Mouse (Mus musculus) c-Kit-negative CD71-positive TER-119-positive erythroid progenitor cells, embryonic 14.5 days (primary cell): ENCODE results near the gene Cfap43.

Experiments
- DNase-seq: peaks from one replicate; pipeline ENCODE4 v3.0.0-alpha.2; 2013; ENCODE audit warnings: low read depth, low spot score

Cfap43 gene

DNA sequence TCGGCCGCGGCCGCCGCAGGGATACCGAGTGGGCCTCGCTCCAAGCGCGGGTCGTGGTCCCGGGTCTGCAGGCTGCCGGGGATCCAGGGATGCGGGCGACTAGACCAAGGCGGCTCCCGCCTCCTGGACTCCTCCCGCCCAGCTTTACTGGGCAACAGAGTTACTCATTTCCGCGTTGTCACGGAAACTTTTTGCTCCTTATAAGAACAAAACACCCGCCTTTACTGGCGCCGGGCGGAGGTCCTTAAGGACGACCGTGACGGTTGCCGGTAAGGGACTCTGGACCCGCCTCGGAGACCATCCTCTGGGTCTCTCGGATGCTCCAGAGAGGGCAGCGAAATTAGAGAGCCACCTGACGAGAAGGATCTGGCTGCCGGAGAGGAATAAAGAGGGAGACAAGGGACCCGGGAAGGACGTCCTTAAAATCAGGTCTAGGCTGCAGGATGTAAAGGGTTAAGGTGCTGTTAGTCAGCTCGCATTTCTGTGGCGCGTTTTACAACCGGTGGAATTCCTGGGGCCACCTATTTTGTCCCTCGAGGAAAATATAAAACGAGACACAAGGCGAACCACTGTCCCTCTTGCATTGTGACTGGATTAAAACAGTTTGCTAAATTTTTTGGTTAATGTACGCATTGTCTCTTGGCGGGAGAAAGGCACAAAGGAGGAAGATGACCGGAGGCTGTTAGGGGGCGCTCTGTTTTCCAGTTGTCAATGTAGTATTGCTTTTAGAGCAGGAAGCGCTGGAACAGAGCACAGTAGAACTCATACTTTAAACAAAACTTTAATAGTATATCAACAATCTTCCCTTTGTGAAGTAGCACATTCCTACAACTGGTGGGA, at the start of gene Cfap43, which contains the start of gene Itprip:
Gene Cfap43 (minus strand): TSS at position 162 of the 840 bp plus-strand sequence.
Gene Itprip (minus strand): TSS at position 174 of the 840 bp plus-strand sequence.
- DNase-seq, result peak; percentile 49

DNA sequence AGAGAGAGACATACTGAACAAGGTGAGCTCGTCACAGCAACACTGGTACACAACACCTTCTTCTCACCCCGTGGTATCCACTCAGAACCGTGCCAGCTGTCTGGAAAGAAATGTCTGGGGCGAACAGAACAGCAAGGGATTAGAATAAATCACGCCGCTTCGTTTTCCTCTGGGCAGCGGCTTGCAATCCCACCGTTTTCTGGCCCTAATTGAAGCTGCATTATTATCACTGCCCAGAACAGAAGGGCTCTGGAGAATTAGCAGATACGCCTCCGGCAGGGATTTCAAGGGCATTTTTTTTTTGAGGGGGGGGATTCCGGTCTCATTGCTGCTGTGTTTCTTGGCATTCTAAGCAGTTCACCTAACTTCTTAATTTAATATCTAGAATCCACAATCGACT, 39.1 kb upstream of the Cfap43 start:
- no peak for DNase-seq

DNA sequence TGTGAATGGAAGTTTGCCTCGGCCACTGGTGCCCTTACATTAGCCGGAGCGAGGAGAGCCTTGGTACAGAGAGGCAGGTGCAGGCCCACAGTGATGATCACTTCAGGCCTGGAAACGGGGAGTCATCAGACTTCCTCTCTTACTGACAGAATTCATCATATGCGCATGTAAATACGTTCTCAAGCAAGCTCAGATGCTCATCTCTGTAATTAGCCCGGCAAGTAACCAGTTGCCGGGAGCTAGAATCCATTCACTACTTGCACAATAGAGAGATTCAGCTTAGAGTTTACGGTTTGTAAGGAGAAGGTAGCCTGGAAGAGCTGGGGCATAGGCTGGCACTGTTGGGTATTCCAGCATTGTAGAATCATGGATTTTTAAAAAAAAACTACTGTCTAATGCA, 34.1 kb upstream of the Cfap43 start:
- DNase-seq, result no peak

DNA sequence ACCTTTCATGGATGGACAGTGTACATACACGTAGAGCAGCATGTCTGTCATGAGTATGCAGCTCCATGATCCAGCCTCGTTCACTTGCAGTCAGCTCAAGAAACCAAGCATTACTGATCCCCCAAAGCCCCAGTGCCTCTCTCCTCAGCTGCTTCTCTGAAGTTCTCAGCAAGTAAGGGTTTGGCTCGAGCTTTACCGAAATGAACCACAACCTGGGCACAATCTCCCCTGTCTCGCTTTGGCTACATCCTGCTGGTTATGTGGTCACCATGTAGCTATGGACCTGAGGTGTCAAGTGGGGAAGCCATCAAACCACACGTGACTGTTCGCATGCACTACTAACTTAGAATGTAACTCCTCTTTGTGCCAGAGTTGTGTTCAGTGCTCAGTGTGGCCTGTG, 31.9 kb upstream of the Cfap43 start:
- DNase-seq, result no peak

DNA sequence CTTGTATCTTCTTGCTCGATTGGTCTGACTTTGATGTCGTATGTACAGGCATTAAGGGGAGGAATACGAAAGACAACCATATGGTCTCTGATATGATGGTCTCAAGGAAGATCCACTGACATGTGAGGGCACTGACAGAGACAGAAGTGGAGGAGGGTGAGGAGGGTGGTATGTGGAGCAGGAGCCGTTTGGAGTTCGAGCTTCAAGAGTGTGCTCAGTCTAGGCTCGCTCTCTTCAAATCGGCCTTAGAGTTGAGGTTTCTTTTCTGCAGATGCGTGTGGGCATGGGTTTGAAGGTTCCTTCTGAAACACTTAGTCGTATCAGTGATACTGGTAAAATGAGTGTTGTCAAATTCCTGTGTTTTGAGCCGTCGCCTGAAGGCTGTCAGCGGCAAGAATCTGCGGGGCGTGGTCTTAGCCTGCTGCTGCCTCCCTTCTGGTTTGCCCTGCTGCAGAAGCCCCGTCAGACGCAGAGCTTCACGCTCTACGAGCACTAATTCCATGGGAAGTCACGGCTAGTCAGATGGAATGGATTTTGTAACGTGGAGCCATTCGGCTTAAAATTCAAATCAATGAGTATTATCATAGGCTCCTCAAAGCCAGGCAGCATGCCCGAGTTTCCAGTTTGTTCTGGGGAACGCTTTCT, 27.9 kb upstream of the Cfap43 start:
- no peak for DNase-seq

DNA sequence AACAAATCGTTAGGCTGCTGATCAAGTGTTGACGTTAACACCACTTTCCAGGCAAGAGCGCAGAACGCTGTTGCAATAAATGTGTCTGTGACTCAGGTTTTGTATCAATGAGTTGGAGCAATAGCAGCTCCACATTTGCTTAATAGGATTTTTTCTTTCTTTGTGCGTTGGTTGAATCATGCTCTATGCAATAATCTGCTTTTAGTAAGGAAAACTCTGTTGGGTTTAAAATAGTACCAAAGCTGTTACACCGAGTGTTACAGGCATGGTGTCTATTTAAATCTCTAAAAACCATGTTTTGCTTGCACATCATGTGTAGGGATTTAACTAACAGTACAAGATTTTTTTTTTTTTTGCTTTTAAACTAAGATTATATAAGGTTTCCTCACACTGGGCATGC, 20.3 kb upstream of the Cfap43 start:
- DNase-seq, result no peak

DNA sequence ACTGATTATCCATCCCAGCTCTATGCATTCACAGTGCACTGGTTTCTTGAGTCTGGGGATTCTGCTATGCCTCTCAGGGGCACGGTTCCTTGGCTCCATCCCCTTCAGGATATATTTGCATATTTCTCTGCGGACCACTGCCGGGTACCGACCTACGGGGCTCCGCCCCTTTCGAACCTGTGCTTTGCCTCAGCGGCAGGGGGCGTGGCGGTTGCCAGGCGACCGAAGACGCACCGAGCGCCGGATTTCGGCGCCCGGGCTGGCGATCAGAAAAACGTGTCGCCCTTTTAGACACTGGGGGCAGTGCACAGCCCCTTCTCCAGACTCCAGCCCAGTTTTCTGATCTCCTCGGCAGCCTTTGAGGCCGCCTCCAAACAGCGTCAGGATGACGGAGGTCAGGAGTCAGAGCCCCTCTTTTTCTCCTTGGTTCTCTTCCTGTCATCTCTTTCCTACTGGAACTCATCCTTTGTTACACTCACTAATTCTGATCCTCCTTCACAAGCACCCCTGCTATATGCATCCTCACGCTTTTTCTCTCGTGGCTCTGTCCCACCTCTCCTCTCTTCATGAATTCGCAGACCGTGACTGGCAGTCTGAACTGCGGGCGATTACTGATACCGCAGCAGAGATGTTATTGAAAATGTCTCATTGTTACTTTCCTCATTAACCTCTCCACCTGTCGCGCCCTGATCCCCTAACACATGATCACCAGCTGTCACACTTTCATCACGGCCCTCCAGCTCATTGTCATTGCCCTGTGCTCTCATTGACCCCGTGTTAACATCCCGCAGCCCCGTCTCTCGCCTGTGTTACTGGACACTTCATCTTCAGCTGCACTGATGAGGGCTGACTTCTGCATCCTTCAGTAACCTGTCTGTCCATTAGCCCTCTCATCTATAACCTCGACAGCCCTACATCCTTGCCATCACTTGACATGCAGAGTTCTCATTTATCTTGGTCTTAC, 18.6 kb upstream of the Cfap43 start, which contains the start of gene Cfap58:
Gene Cfap58 (plus strand): TSS at position 233 of the 964 bp plus-strand sequence.
- no peak for DNase-seq

DNA sequence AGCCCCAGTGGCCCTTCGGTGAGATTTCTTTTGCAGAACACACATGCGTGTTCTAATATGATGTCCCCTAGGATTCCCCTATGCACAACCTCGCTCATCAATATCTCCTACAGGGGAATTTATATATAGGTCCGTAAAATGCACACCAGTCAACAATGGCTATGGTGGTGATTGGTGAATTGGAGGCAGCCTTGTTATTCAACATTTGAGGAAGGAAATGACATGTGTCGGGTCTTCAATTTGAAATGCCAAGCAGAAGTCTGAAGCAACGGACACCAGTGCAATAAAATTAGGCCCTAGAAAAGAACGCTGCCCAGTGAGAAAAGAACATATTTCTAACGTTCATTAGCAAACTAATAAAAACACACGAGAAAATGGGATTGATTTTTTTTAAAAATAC, 17.9 kb upstream of the Cfap43 start:
- no peak for DNase-seq

DNA sequence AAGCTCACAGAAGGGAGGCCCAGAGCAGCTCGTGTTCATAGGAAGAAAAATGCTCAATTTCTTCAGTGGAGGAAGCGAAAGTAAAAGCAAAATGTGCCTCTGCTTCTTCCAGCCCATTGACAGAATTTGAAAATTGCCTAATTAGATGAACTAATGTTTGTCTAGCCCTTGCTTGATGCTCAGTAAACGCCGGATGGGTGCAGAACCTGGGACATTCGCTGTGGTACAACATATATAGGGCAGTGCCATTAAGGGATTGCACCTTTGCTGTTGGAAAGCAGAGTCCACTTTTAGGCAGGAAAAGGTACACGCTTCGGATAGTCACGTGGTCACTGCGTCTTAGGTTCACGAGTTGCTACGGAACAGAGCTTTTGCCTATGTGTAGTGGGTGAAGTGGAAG, 17.4 kb upstream of the Cfap43 start:
- DNase-seq, result no peak

DNA sequence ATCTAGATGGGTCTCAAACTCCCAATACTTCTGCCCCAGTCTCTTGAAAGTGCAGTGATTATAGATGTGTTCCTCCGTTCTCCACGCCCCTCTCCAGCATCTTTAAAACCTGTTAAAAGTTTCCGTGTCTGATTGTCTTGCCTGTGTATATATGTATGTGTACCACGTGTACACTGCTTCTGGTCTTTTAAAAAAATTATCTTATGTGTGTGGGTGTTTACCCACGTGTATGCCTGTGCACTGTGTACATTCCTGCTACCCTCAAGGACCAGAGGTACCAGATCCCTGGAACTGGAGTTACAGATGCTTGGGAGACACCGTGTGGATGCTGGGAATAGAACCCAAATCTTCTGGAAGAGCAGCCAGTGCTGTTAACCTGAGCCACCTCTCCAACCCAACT, 16.4 kb upstream of the Cfap43 start:
- DNase-seq, result no peak

DNA sequence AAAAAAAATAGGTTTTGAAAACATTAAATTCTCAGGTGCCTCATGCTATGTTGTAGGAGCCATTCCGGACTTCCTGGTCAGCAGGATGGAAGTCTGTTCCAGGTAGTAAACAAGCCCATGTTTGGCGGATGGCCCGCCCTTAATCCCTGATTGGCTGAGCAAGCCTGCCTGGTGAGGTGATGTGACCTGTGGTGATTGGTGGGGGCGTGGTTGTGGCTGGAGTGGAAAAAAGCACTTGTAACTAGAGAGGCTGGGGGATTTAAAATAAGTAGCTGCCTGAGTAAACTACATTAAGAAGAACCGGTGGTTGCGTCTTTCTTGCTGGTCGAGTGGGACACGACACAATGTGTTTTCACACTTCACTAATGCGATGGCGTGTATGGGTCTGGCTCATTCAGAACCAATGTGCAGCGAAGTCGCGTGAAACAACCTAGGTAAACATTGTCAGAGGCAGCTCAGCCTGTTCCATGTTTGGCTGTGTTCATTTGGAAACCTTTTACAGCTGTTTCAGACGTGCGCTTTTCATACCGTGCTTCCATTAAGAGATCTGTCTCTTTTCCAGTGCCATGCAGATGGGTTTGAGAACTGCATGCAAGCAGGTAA, 15.7 kb upstream of the Cfap43 start:
- no peak for DNase-seq

DNA sequence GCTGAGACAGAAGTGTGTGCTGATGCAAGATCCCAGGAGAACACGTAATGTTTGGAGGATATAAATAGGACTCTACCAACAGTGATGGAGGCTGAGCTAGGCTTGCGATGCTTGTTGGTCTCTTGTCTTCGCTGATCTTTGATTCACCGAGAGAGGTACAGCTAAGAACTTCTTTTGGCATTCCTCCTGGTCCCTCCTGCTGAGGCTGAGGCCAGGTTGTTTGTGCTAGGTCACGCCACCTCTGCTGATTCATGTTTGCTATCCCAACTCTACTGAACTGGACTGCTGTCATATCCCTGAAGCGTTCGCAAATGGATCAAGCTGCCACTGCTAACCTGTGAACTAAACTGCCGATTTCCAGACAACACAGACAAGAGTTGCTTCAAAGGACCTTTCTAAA, 15.1 kb upstream of the Cfap43 start:
- DNase-seq, result no peak

DNA sequence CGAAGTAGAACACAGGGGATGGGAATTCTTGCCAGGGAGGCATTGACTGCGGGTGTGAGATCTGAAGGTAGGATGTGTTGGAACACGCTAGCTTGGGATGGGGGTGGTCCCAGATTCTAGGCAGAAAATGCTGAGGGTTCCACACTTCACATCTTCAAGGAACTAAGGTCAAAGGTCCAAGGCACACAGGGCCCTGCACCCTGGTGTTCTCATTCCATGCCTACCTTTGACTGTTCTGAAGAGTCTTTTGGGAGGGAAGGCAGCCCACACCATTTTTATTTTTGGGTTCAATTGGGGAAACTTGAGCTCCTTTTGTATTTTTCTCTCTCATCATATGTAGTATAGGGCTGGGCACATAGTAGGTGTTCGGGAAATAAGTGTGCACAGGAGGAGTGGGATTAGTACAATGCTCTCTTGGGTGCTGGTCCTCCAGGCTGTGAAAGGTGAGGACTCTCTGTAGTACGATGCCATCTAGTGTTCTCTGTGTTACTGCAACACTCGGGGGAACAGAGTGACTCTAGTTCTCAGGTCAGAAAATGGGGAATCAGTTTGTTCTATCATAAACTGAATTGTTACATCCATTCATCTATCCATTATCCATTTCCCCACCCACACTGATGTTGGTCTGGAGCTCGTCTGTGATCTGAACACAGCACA, 13.0 kb upstream of the Cfap43 start:
- no peak for DNase-seq

DNA sequence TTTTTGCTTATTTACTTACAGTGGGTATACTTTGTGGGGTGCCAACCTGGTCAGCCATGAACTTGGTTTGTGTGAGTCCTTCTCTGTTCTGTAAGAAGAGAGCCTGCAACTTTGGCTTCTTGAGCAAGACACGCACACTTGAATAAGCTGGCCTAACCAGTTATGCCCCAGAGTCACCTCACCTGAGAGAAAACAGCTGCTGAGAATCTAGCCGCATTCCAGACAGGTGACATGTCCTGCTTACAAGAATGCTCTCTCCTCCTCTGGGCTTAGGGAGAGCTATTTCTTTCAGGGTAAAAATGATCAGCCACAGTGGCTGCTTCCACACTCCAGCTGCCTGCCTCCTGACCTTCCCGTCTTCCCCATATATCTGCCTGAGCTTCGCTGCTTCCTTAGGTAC, 10.0 kb upstream of the Cfap43 start:
- no peak for DNase-seq

DNA sequence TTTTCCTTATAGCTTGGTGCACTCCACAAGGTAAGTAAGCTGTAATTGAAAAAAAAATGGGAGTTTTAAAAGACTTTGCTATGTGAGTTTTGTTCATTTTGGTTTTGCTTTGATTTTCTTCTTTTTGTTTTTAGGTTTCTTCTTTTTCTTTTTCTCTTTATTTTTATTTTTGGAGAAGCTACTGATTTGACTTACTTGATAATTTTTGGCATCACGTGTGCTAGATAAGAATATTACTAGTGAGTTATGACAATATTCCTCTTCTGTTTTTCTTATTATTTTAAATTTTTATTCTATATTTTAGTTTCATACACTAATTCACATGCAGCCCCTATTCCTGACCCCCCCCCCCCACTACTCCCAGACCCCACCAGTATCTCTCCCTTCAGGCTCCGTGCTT, 7.9 kb upstream of the Cfap43 start:
- no peak for DNase-seq

DNA sequence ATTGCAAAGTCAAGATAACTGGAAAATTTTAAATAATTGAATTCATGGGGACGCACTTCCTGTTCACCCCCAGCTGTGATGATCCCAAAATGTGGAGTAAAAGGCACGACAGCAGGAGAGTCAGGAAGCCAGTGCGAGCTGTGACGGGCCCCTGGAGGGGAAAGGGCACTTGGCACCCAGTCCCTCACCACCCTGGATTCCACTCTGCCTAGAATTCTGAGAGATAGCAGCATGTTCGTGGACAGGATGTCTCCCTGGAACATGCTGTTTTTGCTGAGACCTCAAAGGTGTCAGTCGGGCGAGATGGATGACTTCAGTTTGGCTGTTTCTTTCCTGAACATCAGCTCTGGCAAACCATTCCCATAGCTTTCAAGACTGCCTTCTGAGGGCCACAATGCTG, 6.7 kb upstream of the Cfap43 start:
- DNase-seq, result no peak

DNA sequence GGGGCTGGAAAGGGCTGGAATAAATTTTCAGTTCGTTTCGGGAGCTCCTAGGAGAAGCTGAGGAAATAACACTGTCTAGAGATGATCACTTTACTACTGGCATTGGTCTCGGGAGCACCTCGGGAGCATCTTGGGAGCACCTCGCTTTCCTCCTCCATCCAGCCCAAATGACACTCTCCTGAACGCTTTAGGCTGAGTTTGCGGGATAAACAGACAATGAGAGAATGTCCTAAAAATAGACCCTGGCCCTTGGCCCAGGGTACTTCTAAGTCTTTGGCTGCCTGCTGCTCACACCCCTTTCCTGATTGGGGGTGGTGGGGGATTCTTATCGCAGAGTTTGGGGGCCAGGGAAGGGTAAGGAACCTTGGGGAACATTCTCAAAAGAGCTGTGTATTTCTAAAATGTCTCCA, 884 bp upstream of the Cfap43 start:
- DNase-seq, result no peak

DNA sequence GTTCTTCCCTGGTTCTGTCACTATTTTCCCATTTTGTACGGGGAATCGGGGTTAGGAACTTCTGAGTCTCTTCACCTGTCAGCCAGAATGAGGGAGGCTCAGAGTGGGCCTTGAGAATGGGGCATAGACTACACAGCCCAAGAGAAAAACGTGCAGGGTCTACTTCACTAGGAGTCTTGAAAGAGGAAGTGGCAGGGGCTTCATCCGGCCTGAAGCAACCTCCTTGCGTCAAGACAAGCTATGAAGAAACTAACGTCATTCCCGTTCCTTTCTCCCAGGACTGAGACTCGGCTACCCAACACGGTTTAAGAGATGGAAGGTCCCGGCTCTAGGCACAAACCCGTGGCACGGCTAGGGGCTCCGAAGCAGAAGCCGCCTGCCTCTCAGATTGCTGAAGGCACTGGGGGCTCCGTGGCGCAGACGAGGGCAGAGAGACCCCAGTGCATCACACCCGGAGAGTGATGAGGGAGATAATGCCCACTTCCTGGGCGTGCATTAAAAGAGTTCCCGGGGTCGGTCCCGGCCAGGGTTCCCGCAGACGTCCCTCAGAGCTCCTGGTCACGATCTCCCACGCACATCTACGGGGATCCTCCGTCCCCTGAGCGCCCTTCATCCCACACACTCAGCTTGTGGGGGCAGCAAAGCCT, 509 bp downstream of the Cfap43 start:
- peak; percentile 17 for DNase-seq

DNA sequence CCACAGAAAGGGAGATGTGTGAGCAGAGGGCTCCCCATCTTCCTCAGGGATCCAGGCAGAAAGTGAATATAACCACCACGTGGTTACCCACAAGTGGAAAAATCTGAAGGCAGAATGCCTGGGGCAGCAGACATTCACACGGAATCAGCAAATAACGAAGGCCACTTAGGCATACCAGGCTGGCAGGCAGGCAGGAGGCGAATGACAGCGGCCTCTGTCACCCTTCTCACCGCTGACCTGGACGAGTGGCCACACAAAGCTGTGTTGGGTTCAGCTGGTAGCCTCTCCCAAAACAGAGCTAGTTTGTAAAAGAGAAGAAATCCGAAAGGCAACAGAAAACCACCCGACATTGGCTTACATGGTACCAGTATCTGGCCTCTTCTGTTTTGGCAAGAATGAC, 1.1 kb downstream of the Cfap43 start:
- no peak for DNase-seq

DNA sequence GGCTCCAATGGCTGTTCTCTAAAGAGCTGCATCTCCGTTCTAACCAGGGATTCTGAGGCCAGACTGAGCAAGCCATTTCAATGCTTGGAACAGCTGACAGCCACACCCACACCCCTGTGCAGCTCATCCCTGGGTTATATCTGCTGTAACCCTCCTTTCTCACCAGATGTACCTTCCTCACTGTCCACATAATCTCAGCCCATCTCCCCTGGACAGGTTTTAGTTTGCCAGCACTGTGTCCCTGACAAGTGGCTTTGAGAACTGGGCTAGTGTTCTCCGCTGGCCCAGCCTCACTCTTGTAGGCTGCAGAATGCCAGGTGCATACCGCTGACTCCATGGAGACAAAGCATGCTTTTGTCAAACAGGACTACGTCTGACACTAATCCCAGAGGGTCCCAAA, 1.7 kb downstream of the Cfap43 start:
- DNase-seq, result no peak

DNA sequence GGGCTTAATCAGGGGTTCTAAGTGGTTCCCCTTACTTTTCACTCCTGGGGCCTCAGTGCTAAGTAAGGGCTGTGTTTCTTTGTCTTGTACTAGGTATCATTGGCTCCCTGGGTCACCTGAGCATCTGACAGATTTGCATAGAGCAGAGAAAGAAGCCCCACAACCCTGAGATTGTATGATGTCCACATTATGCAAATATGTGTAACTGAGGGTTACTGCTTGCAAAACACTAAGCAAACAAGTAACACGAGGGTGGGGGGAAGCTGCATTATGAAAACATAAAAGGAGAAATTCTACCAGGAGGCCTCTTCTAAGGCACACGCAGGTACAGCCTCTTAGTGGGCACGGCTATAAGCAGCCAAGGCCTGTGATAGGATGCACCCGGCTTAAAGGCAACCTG, 3.8 kb downstream of the Cfap43 start:
- DNase-seq, result no peak
